Mouse (Mus musculus) layer of hippocampus, postnatal 36 days (tissue): Measurements from ENCODE around the gene Foxl2. TPM values are rescaled to one million over a fixed set of nuclear protein-coding genes. Genes with fewer than 3 reads are reported as not detected.

Experiments used
- DNase-seq, 2 experiments: peaks; one replicate each; pipeline ENCODE4 v3.0.0; 2022
- total RNA-seq, 2 experiments: library from RNA; stranded (reverse); gene quantifications; 2 replicates each; pipeline ENCODE4 v1.2.3; 2021

Foxl2 gene
- total RNA-seq, 2 experiments from 2014 or later, result 0.57 to 0.96 TPM

DNA sequence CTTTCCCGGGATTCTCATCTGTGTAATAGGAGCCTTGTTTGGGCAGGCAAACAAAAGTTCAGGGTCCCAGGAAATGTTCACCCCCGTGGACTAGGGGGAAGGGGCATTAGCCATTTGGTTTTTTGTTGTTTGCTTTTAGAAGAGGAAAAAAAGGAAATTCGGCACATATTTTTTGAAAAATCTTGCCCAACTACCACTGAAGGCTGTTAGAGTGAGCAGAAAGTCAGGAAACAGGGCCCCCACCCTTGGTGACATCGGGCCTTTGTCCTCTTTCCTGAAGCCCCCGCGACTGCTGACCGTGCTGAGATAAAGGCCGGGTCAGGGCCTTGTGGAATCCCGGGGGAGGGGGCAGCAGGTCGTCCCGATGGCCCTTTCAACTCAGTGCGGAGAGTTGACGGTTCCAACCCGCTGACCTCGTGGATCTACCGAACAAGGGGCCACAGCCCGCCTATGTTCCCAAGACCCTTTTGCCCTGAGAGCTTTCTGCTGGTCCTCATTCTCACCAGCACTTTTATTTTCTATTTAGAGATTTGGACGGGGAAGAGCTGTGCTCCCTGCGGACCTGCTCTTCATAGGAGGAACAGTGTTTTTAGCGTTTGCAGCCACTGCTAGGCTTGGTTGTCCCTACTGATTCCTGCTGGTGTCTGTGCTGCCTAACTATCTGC is 7.5 kb downstream of the Foxl2 start:
- DNase-seq, result no peak

DNA sequence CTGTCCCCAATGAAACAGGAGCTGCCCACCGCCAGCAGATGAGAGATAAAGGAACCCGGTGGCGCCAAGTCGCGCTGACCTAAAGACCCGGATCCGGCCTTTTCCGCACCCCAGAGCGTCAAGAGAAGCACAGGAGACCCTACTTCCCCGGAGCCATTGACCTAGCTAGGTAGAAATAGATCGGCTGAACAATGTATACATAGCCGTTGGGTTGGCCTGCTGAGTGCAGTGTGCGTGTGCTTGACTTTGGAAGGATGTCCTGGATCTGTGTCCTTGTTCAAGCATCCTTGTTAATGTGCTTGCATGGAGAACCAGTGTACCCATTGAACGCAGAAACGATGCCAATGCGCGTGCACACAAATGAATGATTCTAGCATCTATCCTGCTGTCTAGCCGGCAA is 8.6 kb downstream of the Foxl2 start:
- DNase-seq, result no peak

DNA sequence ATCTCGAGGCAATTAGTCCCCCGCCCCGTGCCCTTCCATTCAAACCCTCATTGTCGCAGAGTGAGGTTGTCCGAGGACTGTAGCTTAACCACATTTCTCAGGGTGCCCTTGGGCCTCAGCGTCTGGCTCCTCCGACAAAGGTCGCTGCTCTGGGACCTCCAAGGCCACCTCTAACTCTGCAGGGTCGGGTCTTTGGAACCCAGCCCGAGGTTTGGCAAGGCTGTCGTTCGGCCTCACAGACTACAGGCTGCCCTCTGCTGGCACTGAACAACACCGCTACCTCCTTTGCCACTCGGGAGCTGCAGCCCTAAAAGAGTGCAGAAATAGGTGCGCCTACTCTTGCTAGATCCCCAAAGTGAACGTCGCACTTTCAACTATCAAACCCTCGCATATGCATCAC is 10.0 kb downstream of the Foxl2 start:
- DNase-seq, result no peak

DNA sequence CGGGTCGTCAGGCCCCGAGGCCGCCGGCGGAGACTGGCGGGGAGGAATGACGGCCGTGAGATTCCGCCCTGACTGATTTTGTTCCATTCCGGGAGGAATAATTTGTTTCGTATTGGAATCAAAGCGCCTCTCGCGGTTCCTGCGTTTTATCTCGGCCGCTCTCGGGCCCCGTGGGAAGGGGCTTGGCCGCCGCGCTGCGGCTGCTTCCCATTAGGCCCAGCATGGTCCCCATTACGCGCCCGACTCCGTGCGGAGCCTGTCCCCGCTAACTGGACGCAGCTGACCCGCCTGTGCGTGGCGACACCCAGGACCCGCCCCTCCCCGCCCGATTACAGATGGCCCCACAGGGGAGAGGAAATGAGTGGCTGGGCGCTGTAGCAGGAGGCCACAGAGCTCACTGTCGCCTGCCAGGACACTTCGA is 18.0 kb downstream of the Foxl2 start:
- DNase-seq, result no peak

DNA sequence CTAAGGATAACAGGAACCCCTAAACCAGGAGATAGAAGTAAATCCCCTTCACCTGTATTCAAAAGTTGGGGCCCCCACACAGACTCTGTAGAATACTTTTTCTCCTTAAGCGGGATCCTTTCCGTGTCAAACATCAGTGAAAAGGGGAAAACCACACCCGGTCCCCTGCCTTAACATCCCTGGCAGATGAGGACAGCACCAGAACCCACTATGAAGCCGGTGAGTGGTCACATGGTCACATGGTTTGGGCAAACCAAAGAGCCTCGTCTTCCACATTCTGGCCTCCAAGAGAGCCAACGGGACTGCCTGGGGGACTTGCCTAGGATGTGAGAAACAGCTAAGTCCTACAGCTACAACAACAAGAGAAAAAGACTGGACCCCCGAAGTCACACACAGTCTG is 18.5 kb downstream of the Foxl2 start:
- no peak for DNase-seq

DNA sequence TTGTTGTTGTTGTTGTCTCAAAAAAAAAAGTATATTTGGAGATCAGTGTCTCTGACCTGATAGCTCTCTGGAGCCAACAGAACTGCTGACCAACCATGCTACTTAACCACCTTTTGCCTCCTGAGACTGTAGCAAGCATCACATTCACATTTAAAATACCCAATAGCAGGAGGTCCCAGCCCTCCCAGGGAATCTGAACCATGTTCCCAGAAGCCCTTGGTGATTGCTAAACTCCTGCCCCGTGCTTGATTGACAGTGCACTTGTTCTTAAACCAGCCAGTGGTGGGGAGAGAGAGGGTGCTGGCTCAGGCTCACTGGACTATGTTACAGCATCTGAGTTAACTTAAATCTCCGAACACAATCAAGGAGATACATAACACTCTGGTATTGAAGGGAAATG is 19.8 kb downstream of the Foxl2 start:
- no peak for DNase-seq

DNA sequence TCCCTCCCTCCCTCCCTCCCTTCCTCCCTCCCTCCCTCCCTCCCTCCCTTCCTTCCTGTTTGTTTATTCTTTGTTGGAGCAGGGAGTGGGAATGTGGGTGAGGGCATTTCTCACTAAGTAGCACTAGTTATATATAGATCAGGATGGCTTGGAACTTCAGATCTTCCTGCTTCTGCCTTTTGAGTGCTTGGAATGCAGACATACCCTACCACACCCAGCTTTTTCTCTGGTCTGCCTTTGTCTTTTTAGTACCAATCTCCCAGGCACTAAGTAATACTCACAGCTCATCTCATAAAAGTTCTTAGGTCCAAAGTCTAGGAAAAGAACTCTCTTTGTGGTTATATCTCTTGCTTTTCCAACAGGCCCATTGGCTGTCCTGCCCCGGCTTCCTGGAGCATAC is 21.0 kb downstream of the Foxl2 start:
- DNase-seq, result no peak

DNA sequence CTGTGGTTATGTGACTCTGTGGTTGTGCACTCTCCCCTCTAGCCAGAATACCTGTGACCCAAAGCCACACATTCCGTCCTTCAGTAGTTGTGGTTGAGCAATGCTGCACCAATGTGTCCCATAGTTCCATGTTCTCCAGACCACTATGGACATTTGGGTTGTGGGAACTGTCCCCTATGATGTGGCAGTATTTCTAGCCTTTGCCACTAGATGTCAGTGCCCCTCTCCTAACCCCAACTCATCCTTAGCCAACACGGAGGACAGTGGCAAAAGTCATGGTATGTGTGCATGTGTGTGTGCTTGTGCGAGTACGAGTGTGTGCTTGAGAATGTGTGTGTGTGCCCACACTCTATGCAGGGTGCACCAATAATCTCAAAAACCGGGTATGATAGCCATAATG is 21.4 kb downstream of the Foxl2 start:
- DNase-seq, result no peak

DNA sequence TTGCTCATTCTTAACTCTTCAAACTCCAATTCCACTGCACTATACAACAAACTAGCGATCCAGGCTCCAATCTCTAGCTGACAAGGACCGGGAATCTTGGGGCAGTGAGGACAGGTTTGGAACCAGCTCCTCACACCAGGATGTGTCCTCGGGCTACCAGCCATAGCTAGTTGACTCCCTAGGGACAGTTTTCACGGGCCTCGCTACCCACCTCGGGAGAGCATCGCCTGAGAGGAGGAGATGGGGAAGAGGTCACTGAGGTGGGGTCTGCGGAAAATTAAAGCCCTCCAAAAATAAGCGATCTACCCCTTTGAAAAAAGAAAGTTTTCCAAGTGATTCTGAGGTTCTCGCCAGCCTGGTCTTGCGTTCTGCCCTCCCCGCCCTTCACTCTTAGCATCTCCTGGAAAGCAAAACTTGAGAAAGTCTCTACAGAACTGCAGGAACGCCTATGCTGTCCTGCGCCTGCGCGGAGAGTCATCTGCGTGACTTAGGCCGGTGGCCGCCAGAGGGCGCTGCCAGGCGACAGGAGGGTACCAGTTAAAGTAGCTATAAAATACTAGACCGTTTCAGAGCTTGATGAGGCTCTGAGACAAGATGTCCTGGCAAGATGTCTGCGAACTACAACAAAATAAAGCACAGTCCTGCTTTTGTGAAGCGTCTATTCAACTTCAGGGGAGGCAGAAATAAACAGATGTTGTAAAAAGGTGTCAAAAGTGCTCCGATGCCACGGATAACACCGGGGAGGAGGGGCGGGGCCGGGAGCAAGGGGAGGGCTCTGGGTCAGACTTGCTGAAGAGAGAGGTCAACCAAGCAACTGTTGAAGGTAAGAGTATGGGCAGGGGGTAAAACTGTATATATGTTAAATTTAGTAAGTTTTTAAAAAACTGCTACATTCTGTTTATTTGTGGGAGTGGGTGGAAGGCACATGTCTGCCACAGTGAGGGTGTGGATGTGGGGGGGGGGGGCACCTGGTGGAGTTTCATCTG is 24.6 kb downstream of the Foxl2 start:
- DNase-seq, result peak; percentile 81 to 83

DNA sequence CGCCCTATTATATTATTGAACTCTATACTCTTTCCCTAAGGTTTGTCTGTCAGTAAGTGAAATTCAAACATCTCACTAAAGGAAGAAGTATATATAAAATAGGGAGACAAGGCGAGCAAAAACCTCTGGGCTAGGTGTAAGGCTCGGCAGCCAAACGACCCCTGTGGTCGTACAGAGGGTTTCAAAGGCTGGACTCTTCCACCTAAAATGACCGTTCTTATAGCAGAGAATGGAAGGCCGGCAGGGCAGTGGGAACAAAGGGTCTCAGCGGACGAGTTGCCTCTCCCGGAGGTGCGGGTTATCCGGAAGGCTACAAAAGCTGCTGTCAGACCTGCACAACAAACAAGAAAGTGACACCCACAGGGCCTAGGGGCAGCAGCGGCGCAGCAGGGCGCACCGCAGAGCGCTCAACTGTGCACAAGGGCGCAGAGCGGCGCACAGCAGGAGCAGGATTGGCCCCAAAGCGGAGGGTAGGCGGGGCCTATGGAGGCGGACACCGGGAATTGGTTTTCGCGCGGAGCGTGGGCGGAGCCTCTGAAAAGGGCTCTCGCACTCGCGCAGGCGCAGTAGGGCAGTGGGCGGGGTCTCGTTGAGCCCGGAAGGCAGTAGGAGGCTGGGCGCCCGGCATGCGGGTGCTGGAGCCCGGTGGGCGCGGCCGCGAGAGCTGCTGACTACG is 30.9 kb downstream of the Foxl2 start, which contains the start of gene Faim:
Gene Faim, plus strand, starts transcription at position 574 of the 676 bp plus-strand sequence.
- DNase-seq, result peak; percentile 100

DNA sequence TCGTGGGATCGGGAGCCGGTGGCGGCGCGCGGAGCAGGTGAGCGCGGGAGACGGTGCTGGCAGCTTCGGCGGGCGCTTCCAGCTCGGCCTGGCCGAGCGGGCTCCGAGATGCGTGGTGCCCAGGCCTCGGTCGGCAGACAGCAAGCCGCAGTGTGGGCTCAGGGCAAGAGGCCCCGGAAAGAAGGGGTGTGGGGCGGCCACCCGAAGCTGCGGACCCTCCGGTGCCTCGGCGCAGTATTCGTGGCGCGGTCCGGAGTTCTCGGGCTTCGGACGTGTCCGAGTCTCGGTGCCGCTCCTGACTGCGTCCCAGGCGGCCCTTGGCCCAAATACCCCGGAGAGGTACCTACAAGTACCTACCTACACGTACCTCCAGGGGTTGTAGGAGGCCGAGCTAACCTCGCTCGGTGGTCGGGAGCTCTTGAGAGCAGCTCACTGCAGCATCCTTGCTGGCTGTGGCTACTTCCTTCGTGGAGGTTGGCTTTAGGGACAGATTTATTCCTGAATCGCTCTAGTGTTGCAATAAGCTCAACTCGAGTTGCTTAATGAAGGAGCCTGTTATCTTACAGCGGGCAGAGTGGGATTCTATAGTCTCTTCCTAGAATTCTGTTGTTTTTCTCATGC is 31.5 kb downstream of the Foxl2 start:
- no peak for DNase-seq

DNA sequence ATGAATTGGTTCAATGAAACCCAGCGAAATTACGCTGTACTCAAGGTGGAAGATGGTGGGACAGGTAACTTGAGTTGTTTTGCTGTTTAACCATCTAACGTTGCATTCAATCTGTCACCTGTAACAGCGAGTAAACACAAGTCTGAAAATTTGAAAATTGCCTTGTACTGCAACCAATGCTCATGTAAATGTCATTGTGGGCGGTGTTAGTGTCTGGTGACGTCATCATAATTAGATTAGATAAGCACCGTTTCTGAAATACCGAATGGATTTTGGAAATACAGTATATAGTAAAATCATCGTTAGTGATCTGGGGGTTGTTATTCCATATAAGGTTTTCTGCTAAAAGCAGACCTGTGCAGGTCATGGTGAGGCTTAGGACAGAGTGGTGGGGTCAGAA is 32.0 kb downstream of the Foxl2 start:
- DNase-seq, result no peak

DNA sequence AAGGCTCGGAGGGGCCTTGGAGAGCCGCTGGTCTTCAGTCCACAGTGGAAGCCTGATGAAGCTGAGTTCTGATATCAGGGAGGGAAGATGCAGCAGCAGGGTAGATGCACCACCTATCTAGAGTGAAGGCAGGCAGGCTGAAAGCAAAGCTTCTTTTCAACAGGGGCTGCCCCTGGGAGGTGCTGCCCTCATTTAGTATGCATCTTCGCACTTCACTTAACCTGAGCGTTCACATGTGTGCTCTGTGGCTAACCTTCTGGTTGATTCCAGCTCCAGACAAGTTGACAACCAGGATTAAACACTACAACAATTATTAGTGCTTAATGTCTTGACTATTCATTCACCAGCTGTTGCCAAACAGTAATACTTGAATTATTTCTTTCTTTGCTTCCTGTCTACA is 39.0 kb downstream of the Foxl2 start:
- no peak for DNase-seq

DNA sequence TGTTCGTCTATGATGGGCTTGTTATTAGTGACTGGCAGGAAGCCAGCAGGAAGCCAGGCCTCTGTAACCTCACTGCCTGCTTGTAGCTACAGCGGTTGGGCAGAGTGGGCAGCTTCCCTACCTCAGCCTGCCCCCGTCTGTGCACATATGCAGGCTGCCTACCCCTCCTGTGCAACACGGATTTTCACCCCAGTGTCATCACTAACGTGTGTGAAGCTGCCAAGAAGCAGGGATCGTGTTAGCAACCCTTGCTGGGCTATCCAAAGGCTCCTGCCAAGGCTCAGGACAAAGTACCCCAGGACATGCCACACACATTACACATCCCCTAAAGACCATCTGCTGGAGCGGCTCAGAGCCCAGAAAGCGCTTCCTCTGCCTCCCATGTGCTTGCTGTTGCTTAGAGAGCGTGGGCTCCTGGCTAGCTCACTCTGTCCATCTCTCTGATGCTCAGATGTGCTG is 44.8 kb downstream of the Foxl2 start:
- peak; percentile 54 to 56 for DNase-seq

DNA sequence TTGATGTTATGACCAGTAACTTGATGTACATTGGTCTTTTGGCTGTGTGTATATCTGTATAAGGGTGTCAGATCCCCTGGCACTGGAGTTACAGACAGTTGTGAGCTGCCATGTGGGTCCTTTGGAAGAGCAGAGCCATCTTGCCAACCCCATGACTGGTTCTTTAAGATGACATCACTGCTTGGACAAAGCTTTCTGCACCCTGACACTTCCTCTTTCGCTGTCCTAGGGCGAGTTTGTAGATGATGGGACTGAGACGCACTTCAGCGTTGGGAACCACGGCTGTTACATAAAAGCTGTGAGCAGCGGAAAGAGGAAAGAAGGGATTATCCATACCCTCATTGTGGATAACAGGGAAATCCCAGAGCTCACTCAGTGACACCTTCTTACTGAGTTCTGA is 46.2 kb downstream of the Foxl2 start:
- DNase-seq, result no peak

Other genes with a start within 250 kb of the Foxl2 start
- not detected for gene Prr23a1, start 112.8 kb upstream of the Foxl2 start, total RNA-seq
- not detected for gene Prr23a2, start 98.8 kb upstream of the Foxl2 start, total RNA-seq
- not detected for gene Prr23a3, start 90.5 kb upstream of the Foxl2 start, total RNA-seq
- gene 7420426K07Rik, start 52.2 kb upstream of the Foxl2 start, total RNA-seq, result not detected
- gene Faim, start 31.1 kb downstream of the Foxl2 start, total RNA-seq, result 10 to 100 TPM; 64.5 to 67.3 TPM
- gene Gm1123, start 80.4 kb downstream of the Foxl2 start, total RNA-seq, result not detected
- gene Pik3cb, start 185.3 kb downstream of the Foxl2 start, total RNA-seq, result 10 to 100 TPM; 27.8 to 29.2 TPM